Mouse (Mus musculus): ENCODE measurements around the gene Ephb1. TPM values are rescaled to one million over a fixed set of nuclear protein-coding genes. Genes with fewer than 3 reads are reported as not detected.

The Ephb1 gene
- 0.11 and 0.53 TPM in 2 replicates for polyA plus RNA-seq (2012; ENCODE audit: insufficient read depth, low replicate concordance)

GRCm38 (mm10) chr9:102354561-102354973, at the start of gene Ephb1:
Ephb1 (minus strand) TSS chr9:102354693.
- Histone ChIP-seq H3K9me3 (no peaks in the 10 kb centered on the region), H3K4me1 (peaks cover 13% of the 10 kb centered on the region), H3K27me3 (replicated peaks) (peaks cover 55% of the 10 kb centered on the region), H3K36me3 (replicated peaks; ENCODE audit: low read length) (no peaks in the 10 kb centered on the region), H3K4me3 (replicated peaks) (peak within 1 kb of the TSS; percentile 88)
- TF ChIP-seq FLI1 (IDR thresholded peaks at IDR 0.05; ENCODE audit: low read length) (no peak), GATA1 (IDR thresholded peaks at IDR 0.05; ENCODE audit: borderline replicate concordance, low read length) (no peak)

DNA sequence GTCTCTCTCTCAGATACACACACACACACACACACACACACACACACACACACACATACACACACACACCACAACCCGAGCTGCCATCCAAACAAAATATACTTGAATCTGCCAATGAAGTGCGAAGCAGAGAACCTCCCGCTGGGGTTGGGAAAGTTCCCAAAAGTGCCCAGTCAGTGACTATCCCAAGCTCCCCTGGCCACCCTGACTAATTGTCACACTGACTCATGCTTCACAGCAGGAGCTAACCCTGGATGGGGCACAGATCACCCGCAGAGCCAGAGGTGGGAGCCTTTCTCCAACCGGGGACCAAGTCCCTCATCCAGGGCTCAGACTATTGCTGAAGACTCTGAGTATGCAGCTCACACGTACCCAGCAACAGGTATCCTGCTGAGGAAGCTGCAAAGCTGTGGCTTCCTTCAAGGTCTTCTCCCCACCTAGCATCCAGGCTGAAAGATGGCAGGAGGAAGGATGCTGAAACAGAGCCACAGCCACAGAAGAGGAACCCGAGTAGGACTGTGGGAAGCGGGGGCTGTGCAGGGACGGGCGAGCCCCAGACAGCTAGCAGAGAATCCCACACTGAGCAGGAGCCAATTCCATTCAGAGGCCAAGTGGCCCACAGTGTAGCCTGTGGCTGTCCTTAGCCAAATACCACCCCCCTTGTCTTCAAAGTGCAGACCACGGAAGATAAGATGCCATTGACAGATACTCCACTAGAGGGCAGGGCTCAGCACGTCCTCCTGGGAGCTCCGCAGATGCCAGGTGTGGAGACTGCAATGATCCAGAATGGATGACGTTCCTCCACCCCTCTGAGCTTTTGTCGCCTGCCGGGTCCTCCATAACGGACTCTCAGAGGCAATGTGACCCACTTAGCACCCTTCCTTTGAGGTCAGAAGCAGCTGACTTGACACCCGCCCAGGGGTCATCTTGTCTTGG, 48.9 kb upstream of the Ephb1 start:
- Histone ChIP-seq H3K9me3 (peaks cover 12% of the 10 kb centered on the region; the same call in 1 of the 2 replicates), H3K4me1 (peaks cover 5% of the 10 kb centered on the region; the same call in 1 of the 2 replicates), H3K4me3 (replicated peaks) (no peak overlapping the region), H3K36me3 (replicated peaks; ENCODE audit: low read length) (no peaks in the 10 kb centered on the region), H3K27me3 (replicated peaks) (peaks cover 11% of the 10 kb centered on the region)
- TF ChIP-seq GATA1 (IDR thresholded peaks at IDR 0.05; ENCODE audit: borderline replicate concordance, low read length) (no peak), FLI1 (IDR thresholded peaks at IDR 0.05; ENCODE audit: low read length) (no peak)

GRCm38 (mm10) chr9:102402671-102403070, 48.2 kb upstream of the Ephb1 start:
- Histone ChIP-seq H3K27me3 (replicated peaks) (peaks cover 11% of the 10 kb centered on the region), H3K4me3 (replicated peaks) (no peak overlapping the region), H3K9me3 (peaks cover 14% of the 10 kb centered on the region; the same call in 1 of the 2 replicates), H3K4me1 (peaks cover 5% of the 10 kb centered on the region; the same call in 1 of the 2 replicates), H3K36me3 (replicated peaks; ENCODE audit: low read length) (no peaks in the 10 kb centered on the region)
- TF ChIP-seq FLI1 (IDR thresholded peaks at IDR 0.05; ENCODE audit: low read length) (no peak), GATA1 (IDR thresholded peaks at IDR 0.05; ENCODE audit: borderline replicate concordance, low read length) (no peak)

- Histone ChIP-seq H3K36me3 (replicated peaks; ENCODE audit: low read length) (no peaks in the 10 kb centered on the region), H3K27me3 (replicated peaks) (no peaks in the 10 kb centered on the region), H3K9me3 (peaks cover 11% of the 10 kb centered on the region; the same call in 1 of the 2 replicates), H3K4me3 (replicated peaks) (no peak overlapping the region), H3K4me1 (no peaks in the 10 kb centered on the region)
- TF ChIP-seq GATA1 (IDR thresholded peaks at IDR 0.05; ENCODE audit: borderline replicate concordance, low read length) (no peak), FLI1 (IDR thresholded peaks at IDR 0.05; ENCODE audit: low read length) (no peak)
Observed at GRCm38 (mm10) chr9:102388266-102388665, 33.8 kb upstream of the Ephb1 start.

- Histone ChIP-seq H3K4me1 (no peaks in the 10 kb centered on the region), H3K27me3 (replicated peaks) (no peaks in the 10 kb centered on the region), H3K9me3 (peaks cover 17% of the 10 kb centered on the region), H3K4me3 (replicated peaks) (no peak overlapping the region), H3K36me3 (replicated peaks; ENCODE audit: low read length) (no peaks in the 10 kb centered on the region)
- TF ChIP-seq GATA1 (IDR thresholded peaks at IDR 0.05; ENCODE audit: borderline replicate concordance, low read length) (no peak), FLI1 (IDR thresholded peaks at IDR 0.05; ENCODE audit: low read length) (no peak)
Observed at GRCm38 (mm10) chr9:102386816-102387215, 32.3 kb upstream of the Ephb1 start.

DNA sequence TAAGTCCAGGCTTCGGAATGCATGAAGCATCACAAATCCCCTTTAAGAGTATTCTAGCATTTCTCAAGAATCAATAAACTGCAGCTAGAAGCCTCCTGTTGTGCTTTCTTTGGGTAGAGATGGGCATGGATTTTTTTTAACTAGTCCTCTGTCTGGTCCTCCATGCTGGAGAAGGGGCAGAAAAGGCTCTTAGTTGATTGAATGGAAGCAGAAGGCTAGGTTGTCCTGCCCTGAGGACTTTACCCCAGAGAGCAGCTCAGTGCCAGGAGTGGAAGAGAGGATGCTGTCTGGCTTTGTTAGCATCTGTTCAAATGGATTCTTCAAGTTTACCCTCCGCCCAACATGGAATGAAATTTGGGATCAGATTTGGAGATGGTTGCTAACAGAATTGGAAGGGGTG, 25.7 kb upstream of the Ephb1 start:
- Histone ChIP-seq H3K27me3 (replicated peaks) (no peaks in the 10 kb centered on the region), H3K36me3 (replicated peaks; ENCODE audit: low read length) (no peaks in the 10 kb centered on the region), H3K9me3 (peaks cover 14% of the 10 kb centered on the region), H3K4me1 (no peaks in the 10 kb centered on the region), H3K4me3 (replicated peaks) (no peak overlapping the region)
- no peak for TF ChIP-seq FLI1 (IDR thresholded peaks at IDR 0.05; ENCODE audit: low read length)
- TF ChIP-seq GATA1 (IDR thresholded peaks at IDR 0.05; ENCODE audit: borderline replicate concordance, low read length): no peak

GRCm38 (mm10) chr9:102374661-102375060, 20.2 kb upstream of the Ephb1 start:
- Histone ChIP-seq H3K4me3 (replicated peaks) (no peak overlapping the region), H3K4me1 (no peaks in the 10 kb centered on the region)
- TF ChIP-seq FLI1 (IDR thresholded peaks at IDR 0.05; ENCODE audit: low read length) (no peak), GATA1 (IDR thresholded peaks at IDR 0.05; ENCODE audit: borderline replicate concordance, low read length) (no peak)

GRCm38 (mm10) chr9:102373886-102374285, 19.4 kb upstream of the Ephb1 start:
- 0 out of 2 replicates have a peak, but pooled peaks cover 2% of the 10 kb centered on the region for H3K9me3 ChIP-seq
- H3K27me3 ChIP-seq (replicated peaks): no peaks in the 10 kb centered on the region
- no peaks in the 10 kb centered on the region for H3K4me1 ChIP-seq
- H3K36me3 ChIP-seq (replicated peaks; ENCODE audit: low read length): no peaks in the 10 kb centered on the region
- H3K4me3 ChIP-seq (replicated peaks): no peak overlapping the region
- TF ChIP-seq FLI1 (IDR thresholded peaks at IDR 0.05; ENCODE audit: low read length) (no peak), GATA1 (IDR thresholded peaks at IDR 0.05; ENCODE audit: borderline replicate concordance, low read length) (no peak)

More at GRCm38 (mm10) chr9:102374661-102375060, 20.2 kb upstream of the Ephb1 start:
- H3K27me3 ChIP-seq (replicated peaks): no peaks in the 10 kb centered on the region
- H3K36me3 ChIP-seq (replicated peaks; ENCODE audit: low read length): no peaks in the 10 kb centered on the region
- no peaks in the 10 kb centered on the region for H3K9me3 ChIP-seq

GRCm38 (mm10) chr9:102371936-102372335, 17.4 kb upstream of the Ephb1 start:
- H3K27me3 ChIP-seq (replicated peaks): no peaks in the 10 kb centered on the region
- 0 out of 2 replicates have a peak, but pooled peaks cover 2% of the 10 kb centered on the region for H3K9me3 ChIP-seq
- TF ChIP-seq GATA1 (IDR thresholded peaks at IDR 0.05; ENCODE audit: borderline replicate concordance, low read length) (no peak), FLI1 (IDR thresholded peaks at IDR 0.05; ENCODE audit: low read length) (no peak)
- no peaks in the 10 kb centered on the region for H3K4me1 ChIP-seq
- no peak overlapping the region for H3K4me3 ChIP-seq (replicated peaks)
- H3K36me3 ChIP-seq (replicated peaks; ENCODE audit: low read length): no peaks in the 10 kb centered on the region

Data from megakaryocyte, embryonic 14.5 days (primary cell).